Mouse (Mus musculus): Measurements from ENCODE around the gene Cmtm8.

DNA sequence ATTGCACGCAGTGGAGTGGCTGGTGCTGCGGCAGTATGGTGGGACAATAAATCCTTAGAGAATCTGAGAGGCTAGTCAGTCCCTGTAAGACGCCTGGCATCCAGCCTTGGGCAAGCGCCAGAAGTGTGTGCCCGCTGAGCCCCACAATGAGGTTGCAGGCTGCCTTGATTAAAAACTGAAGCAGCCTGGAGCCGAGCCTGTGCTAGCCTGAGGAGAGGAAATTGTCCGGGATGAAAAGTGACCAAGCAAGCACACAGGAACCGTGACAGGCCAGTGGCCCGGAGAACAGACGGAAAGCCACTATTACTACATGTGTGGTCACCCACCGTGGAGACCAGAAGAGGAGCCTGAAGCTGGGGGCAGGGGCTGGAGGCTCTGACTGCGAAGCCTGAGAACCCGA lies 76.9 kb downstream of the Cmtm8 start:
- TF ChIP-seq NRF1 (IDR thresholded peaks at IDR 0.05; ENCODE audit: insufficient read depth, low read depth, low read length, poor library complexity, severe bottlenecking) (no peak), MAX (IDR thresholded peaks at IDR 0.05; ENCODE audit: low read length) (no peak), KAT2A (conservative IDR thresholded peaks at IDR 0.05; ENCODE audit: low read depth, low read length) (no peak), POLR2A (IDR thresholded peaks at IDR 0.05; ENCODE audit: control insufficient read depth in 1 of 2, insufficient read depth in 1 of 2, low read depth in 1 of 2, low read length in 2 of 2, poor library complexity in 1 of 2) (no peak; a peak in 1 of 4 replicates), ZNF384 (IDR thresholded peaks at IDR 0.05; ENCODE audit: low read depth, low read length) (no peak), CTCF (IDR thresholded peaks at IDR 0.05 in 2 of 3, conservative IDR thresholded peaks at IDR 0.05 in 1 of 3; ENCODE audit: control insufficient read depth in 1 of 3, insufficient read depth in 1 of 3, low read depth in 2 of 3, low read length in 3 of 3, poor library complexity in 1 of 3, severe bottlenecking in 1 of 3) (no peak), MXI1 (IDR thresholded peaks at IDR 0.05; ENCODE audit: low read depth, low read length) (no peak), USF2 (IDR thresholded peaks at IDR 0.05; ENCODE audit: borderline replicate concordance in 1 of 2, insufficient read depth in 1 of 2, low read depth in 1 of 2, low read length in 2 of 2) (no peak), ZMIZ1 (IDR thresholded peaks at IDR 0.05; ENCODE audit: low read depth, low read length) (no peak), BHLHE40 (IDR thresholded peaks at IDR 0.05; ENCODE audit: borderline replicate concordance, low read depth, low read length) (no peak), TCF12 (IDR thresholded peaks at IDR 0.05; ENCODE audit: low read depth, low read length) (no peak)
